Mouse (Mus musculus): ENCODE data around the gene Mas1. TPM values are rescaled to one million over a fixed set of nuclear protein-coding genes. Genes with fewer than 3 reads are reported as not detected.

Gene Mas1
- polyA plus RNA-seq, 1 experiment from 2014 or later: not detected

GRCm38 (mm10) chr17:12844540-12844939 is 23.4 kb downstream of the Mas1 start:
- no peaks in the 10 kb centered on the region for H3K27me3 ChIP-seq
- H3K36me3 ChIP-seq (ENCODE audit: poor library complexity, severe bottlenecking): no peaks in the 10 kb centered on the region
- 88% methylated on average over 4 of the region's 4 CpGs for WGBS
- no peak overlapping the region for H3K9ac ChIP-seq
- H3K4me3 ChIP-seq: no peak overlapping the region
- H3K4me1 ChIP-seq: no peaks in the 10 kb centered on the region
- H3K27ac ChIP-seq: no peak overlapping the region
- no peak overlapping the region for H3K4me2 ChIP-seq
- no peaks in the 10 kb centered on the region for H3K9me3 ChIP-seq (replicated peaks)
- ATAC-seq: no peak

DNA sequence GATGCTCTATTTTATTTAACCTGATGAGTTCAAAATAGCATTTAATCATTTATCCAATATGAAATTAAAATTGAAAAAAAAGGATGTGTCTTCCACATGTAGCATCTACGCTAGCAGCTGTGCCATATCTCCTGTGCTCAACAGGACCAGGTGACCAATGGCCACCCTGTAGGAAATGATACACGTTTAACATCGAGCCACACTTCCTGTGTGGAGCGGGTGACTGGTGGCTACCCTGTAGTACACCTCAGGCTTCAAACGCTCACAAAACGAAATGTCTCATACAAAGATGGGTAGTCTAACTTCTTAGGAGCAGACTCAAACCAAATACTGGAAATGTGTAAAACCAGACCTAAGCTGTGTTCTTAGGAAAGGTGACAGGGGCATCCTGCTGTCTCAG is 24.1 kb downstream of the Mas1 start:
- H3K4me3 ChIP-seq: no peak overlapping the region
- 89% methylated on average over 6 of the region's 6 CpGs for WGBS
- ATAC-seq: no peak
- no peaks in the 10 kb centered on the region for H3K36me3 ChIP-seq (ENCODE audit: poor library complexity, severe bottlenecking)
- H3K9ac ChIP-seq: no peak overlapping the region
- H3K4me2 ChIP-seq: no peak overlapping the region
- no peaks in the 10 kb centered on the region for H3K9me3 ChIP-seq (replicated peaks)
- no peaks in the 10 kb centered on the region for H3K4me1 ChIP-seq
- no peaks in the 10 kb centered on the region for H3K27me3 ChIP-seq
- H3K27ac ChIP-seq: no peak overlapping the region

GRCm38 (mm10) chr17:12839475-12840267 is 28.3 kb downstream of the Mas1 start:
- ATAC-seq: peak; percentile 58; the same call in 1 of the 2 replicates
- H3K4me3 ChIP-seq: no peak overlapping the region
- H3K27me3 ChIP-seq: no peaks in the 10 kb centered on the region
- no peaks in the 10 kb centered on the region for H3K9me3 ChIP-seq (replicated peaks)
- 67% methylated on average over 10 of the region's 10 CpGs for WGBS
- H3K4me1 ChIP-seq: no peaks in the 10 kb centered on the region
- no peak overlapping the region for H3K4me2 ChIP-seq
- H3K36me3 ChIP-seq (ENCODE audit: poor library complexity, severe bottlenecking): no peaks in the 10 kb centered on the region
- H3K9ac ChIP-seq: no peak overlapping the region
- H3K27ac ChIP-seq: no peak overlapping the region

GRCm38 (mm10) chr17:12835738-12836137 is 32.2 kb downstream of the Mas1 start:
- Histone ChIP-seq H3K9me3 (replicated peaks) (no peaks in the 10 kb centered on the region), H3K36me3 (ENCODE audit: poor library complexity, severe bottlenecking) (no peaks in the 10 kb centered on the region), H3K4me3 (no peak overlapping the region), H3K27me3 (no peaks in the 10 kb centered on the region), H3K27ac (no peak overlapping the region), H3K4me2 (no peak overlapping the region), H3K9ac (no peak overlapping the region), H3K4me1 (no peaks in the 10 kb centered on the region)
- whole genome bisulfite sequencing: 90% methylated on average over 5 of the region's 5 CpGs
- ATAC-seq: no peak

- no peak overlapping the region for H3K27ac ChIP-seq
- no peak overlapping the region for H3K9ac ChIP-seq
- H3K9me3 ChIP-seq (replicated peaks): no peaks in the 10 kb centered on the region
- no peak for ATAC-seq
- 64% methylated on average over 3 of the region's 3 CpGs for WGBS
- no peaks in the 10 kb centered on the region for H3K4me1 ChIP-seq
- no peaks in the 10 kb centered on the region for H3K27me3 ChIP-seq
- no peaks in the 10 kb centered on the region for H3K36me3 ChIP-seq (ENCODE audit: poor library complexity, severe bottlenecking)
- no peak overlapping the region for H3K4me2 ChIP-seq
- H3K4me3 ChIP-seq: no peak overlapping the region
Measured at GRCm38 (mm10) chr17:12834826-12835225, 33.1 kb downstream of the Mas1 start.

DNA sequence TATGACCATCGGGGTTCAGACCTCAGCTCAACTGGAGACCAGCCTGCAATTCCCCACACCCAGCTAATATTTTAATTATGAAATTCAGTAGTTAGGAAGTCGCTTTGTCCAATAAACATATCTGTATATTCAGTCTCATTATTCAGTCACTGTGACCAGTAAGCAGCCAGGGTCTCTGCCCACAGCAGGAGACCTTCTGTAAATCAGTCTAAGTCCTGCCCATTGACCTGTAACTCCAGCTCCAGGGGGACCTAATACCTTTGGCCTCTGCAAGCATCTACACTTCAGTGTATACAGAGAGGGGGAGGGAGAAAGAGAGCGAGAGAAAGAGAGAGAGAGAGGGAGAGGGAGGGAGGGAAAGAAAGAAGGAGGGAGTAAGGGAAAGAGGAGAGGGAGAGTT is 33.6 kb downstream of the Mas1 start:
- H3K27ac ChIP-seq: no peak overlapping the region
- no peaks in the 10 kb centered on the region for H3K9me3 ChIP-seq (replicated peaks)
- no peak overlapping the region for H3K9ac ChIP-seq
- no peak overlapping the region for H3K4me3 ChIP-seq
- no peaks in the 10 kb centered on the region for H3K27me3 ChIP-seq
- H3K36me3 ChIP-seq (ENCODE audit: poor library complexity, severe bottlenecking): no peaks in the 10 kb centered on the region
- no peaks in the 10 kb centered on the region for H3K4me1 ChIP-seq
- WGBS: 75% methylated on average over 3 of the region's 3 CpGs
- no peak overlapping the region for H3K4me2 ChIP-seq
- ATAC-seq: no peak

- Histone ChIP-seq H3K9ac (no peak overlapping the region), H3K9me3 (replicated peaks) (no peaks in the 10 kb centered on the region), H3K36me3 (ENCODE audit: poor library complexity, severe bottlenecking) (no peaks in the 10 kb centered on the region), H3K4me1 (no peaks in the 10 kb centered on the region), H3K27me3 (no peaks in the 10 kb centered on the region), H3K4me2 (no peak overlapping the region), H3K27ac (no peak overlapping the region), H3K4me3 (no peak overlapping the region)
- 89% methylated on average over 4 of the region's 4 CpGs for WGBS
- no peak for ATAC-seq
Measured at GRCm38 (mm10) chr17:12832657-12833056, 35.3 kb downstream of the Mas1 start.

DNA sequence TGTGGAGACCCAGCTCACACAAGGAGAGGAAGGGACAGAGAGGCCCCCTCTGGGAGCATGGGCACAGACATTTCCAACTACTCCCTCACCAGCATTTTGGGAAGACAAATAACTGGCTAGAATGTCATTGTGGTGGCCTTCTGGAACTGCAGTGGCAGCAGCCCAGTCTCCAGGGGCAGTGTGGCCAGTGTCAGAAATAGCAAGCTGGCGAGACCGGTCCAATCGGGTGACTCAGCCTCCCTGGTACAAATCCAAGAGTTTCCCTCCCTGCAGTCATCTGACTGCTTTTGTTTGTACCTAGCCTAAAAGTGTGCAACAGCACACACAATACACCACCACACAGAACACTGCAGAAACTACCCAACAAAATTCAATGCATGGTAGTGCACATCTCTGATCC is 35.7 kb downstream of the Mas1 start:
- Histone ChIP-seq H3K27me3 (no peaks in the 10 kb centered on the region), H3K4me3 (no peak overlapping the region), H3K9me3 (replicated peaks) (no peaks in the 10 kb centered on the region), H3K27ac (no peak overlapping the region), H3K36me3 (ENCODE audit: poor library complexity, severe bottlenecking) (no peaks in the 10 kb centered on the region), H3K4me1 (no peaks in the 10 kb centered on the region), H3K4me2 (no peak overlapping the region), H3K9ac (no peak overlapping the region)
- no peak for ATAC-seq
- 81% methylated on average over 3 of the region's 3 CpGs for WGBS

DNA sequence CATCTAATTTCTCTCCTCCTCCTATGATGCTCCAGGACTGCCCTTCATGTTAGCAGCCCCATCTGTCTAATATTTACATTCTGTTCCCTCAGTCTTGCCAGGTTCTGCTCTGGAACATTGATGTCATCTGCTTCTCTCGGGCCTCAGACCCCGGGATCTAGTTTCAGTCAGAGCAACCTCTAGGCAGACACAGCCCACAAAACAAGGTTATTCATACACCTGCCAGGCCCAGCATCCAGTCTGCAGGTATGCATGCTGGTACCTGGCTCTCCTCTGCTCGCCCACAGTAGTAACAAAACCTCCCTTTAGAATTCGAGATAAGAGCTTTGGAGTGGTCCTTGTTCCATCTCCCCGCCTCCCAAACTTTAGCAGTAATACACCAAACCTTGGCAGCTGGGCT is 37.6 kb downstream of the Mas1 start:
- Histone ChIP-seq H3K27ac (no peak overlapping the region), H3K4me2 (no peak overlapping the region), H3K9me3 (replicated peaks) (no peaks in the 10 kb centered on the region), H3K9ac (no peak overlapping the region), H3K36me3 (ENCODE audit: poor library complexity, severe bottlenecking) (no peaks in the 10 kb centered on the region), H3K4me3 (no peak overlapping the region), H3K4me1 (no peaks in the 10 kb centered on the region), H3K27me3 (no peaks in the 10 kb centered on the region)
- WGBS: 76% methylated on average over 5 of the region's 5 CpGs
- ATAC-seq: no peak

DNA sequence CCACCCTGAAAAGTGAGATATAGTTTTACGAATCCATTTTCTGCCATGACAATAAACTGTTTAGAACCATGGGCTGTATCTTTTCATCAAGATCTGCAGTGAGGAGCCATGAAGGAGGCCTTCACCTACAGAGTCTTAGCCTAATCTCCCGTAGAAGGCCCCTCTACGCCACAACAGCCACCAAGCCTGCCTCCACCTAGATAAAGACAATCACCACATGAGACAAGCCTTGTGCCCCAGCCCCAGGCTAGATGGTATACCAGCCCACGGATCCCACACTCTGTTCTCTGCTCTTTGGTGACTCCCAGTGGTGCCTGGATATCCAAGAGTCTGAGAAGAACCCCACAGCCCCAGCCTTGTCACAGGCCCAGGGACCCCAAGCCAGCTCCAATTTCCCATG is 52.1 kb downstream of the Mas1 start:
- Histone ChIP-seq H3K27ac (no peak overlapping the region), H3K4me2 (no peak overlapping the region), H3K36me3 (ENCODE audit: poor library complexity, severe bottlenecking) (no peaks in the 10 kb centered on the region), H3K9ac (no peak overlapping the region), H3K4me3 (no peak overlapping the region), H3K9me3 (replicated peaks) (no peaks in the 10 kb centered on the region), H3K4me1 (no peaks in the 10 kb centered on the region), H3K27me3 (no peaks in the 10 kb centered on the region)
- WGBS: 89% methylated on average over 4 of the region's 4 CpGs
- ATAC-seq: no peak

DNA sequence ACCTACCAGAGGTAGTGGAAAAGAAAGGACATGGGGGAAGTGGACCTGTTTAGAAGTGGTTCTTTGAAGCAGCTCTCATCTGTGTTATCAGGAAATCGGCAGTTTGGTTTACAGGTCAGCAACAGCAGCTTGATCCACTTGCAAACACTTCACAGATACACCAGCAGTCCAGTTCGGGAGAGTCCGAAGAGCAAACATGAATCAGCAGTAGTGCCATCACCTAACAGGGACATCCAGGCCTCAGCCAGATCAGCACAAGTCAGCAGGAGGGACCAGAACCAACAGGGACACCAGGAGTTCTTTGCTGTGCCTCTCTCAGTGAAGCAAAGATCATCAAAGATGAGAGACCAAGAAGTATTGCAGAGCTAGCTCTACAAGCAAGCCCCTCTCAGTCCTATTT is 53.4 kb downstream of the Mas1 start:
- no peaks in the 10 kb centered on the region for H3K27me3 ChIP-seq
- H3K4me1 ChIP-seq: no peaks in the 10 kb centered on the region
- 92% methylated on average over 3 of the region's 3 CpGs for WGBS
- H3K27ac ChIP-seq: no peak overlapping the region
- no peak overlapping the region for H3K4me3 ChIP-seq
- no peak for ATAC-seq
- no peak overlapping the region for H3K4me2 ChIP-seq
- no peaks in the 10 kb centered on the region for H3K9me3 ChIP-seq (replicated peaks)
- H3K36me3 ChIP-seq (ENCODE audit: poor library complexity, severe bottlenecking): no peaks in the 10 kb centered on the region
- no peak overlapping the region for H3K9ac ChIP-seq

GRCm38 (mm10) chr17:12810973-12811303 is 57.0 kb downstream of the Mas1 start:
- H3K9me3 ChIP-seq (replicated peaks): no peaks in the 10 kb centered on the region
- no peak for ATAC-seq
- no peaks in the 10 kb centered on the region for H3K27me3 ChIP-seq
- H3K4me1 ChIP-seq: no peaks in the 10 kb centered on the region
- H3K36me3 ChIP-seq (ENCODE audit: poor library complexity, severe bottlenecking): no peaks in the 10 kb centered on the region
- H3K4me2 ChIP-seq: no peak overlapping the region
- H3K4me3 ChIP-seq: no peak overlapping the region
- H3K9ac ChIP-seq: no peak overlapping the region
- WGBS: 94% methylated on average over 1 of the region's 1 CpGs
- no peak overlapping the region for H3K27ac ChIP-seq
